In genomic region chr15:97728804-97729203, GRCm38 (mm10) we compare ENCODE assay signal across 11 mouse cellular contexts. TPM values are rescaled to one million over a fixed set of nuclear protein-coding genes. Genes with fewer than 3 reads are reported as not detected.
DNase-seq lines count a peak whose midpoint lies in the region; ATAC-seq and TF ChIP-seq lines count a peak whose summit lies in the region.
"Had no signal": no experiment of that assay in that cellular context is flagged by ENCODE, and none has a peak within 500 bp of the region (broad histone marks: within the 10 kb centered on the region; RNA-seq: fewer than 3 reads in every experiment).

No protein-coding gene starts in this region.

- TF ChIP-seq CTCF in heart, adult 2 months (IDR thresholded peaks at IDR 0.05) = no peak
- no peak for TF ChIP-seq CTCF in heart, postnatal 0 days (IDR thresholded peaks at IDR 0.05; ENCODE audit: low read depth)

- peaks cover 18% of the 10 kb centered on the region for H3K4me1 ChIP-seq in heart, adult 2 months (ENCODE audit: control insufficient read depth, insufficient read depth, low read length)
- peaks cover 10% of the 10 kb centered on the region; the same call in 1 of the 2 replicates for H3K4me1 ChIP-seq in heart, postnatal 0 days (ENCODE audit: control insufficient read depth, insufficient read depth)

- no peaks in the 10 kb centered on the region for H3K9me3 ChIP-seq in heart, postnatal 0 days (replicated peaks; ENCODE audit: control insufficient read depth, low read length)
- H3K9me3 ChIP-seq: intestine, embryonic 15.5 days had no signal

- no peaks in the 10 kb centered on the region for H3K79me2 ChIP-seq in heart, adult 2 months (replicated peaks; ENCODE audit: control insufficient read depth, insufficient read depth, low read length)

- no peak for TF ChIP-seq EP300 in heart, adult 2 months (IDR thresholded peaks at IDR 0.05; ENCODE audit: insufficient read depth, low read depth, low read length)
- TF ChIP-seq EP300 in heart, postnatal 0 days (IDR thresholded peaks at IDR 0.05; ENCODE audit: low read depth) = no peak

- DNase-seq in heart, adult 2 months = peak; percentile 42 to 50
- DNase-seq in heart, postnatal 10 days = no peak
- DNase-seq in right cerebral cortex, adult 18-20 months = peak; percentile 64
- DNase-seq in right cerebral cortex, postnatal 4 days = no peak
- no peak for DNase-seq in heart, postnatal 0 days (ENCODE audit: low spot score)
- DNase-seq in layer of hippocampus, adult 8-10 months (ENCODE audit: low spot score in 2 of 2) = peak; percentile 53 to 74
- DNase-seq: left cerebral cortex, postnatal 4 days; lung, adult 18-20 months had no signal

- intact Hi-C loops in heart, adult 2 months (cut with DNase I) = no loop called here
- intact Hi-C loops in heart, postnatal 10 days (cut with DNase I) = loop anchor here (2.0 kb wide), 1 partner anchor 14 kb away; no protein-coding TSS in a partner anchor

- ATAC-seq in heart, postnatal 0 days (ENCODE audit: insufficient read depth, low read depth) = no peak
- ATAC-seq in granulocyte monocyte progenitor cell, adult 5-6 weeks (replicated peaks; ENCODE audit: poor library complexity, severe bottlenecking) = no peak
- ATAC-seq: intestine, embryonic 15.5 days had no signal

- 25% methylated on average over 7 of the region's 7 CpGs for WGBS in heart, adult 2 months
- 59% methylated on average over 7 of the region's 7 CpGs for WGBS in heart, postnatal 0 days

- H3K9ac ChIP-seq in heart, adult 2 months (ENCODE audit: low read depth, low read length) = no peak overlapping the region
- H3K9ac ChIP-seq in heart, postnatal 0 days (replicated peaks; ENCODE audit: low read depth, low read length) = no peak overlapping the region
- H3K9ac ChIP-seq: intestine, embryonic 15.5 days had no signal

- peak overlapping the region; percentile 41; the same call in 1 of the 2 replicates for H3K27ac ChIP-seq in heart, adult 2 months
- H3K27ac ChIP-seq in heart, postnatal 0 days (ENCODE audit: low read depth) = peak overlapping the region; percentile 5; the same call in 1 of the 2 replicates
- H3K27ac ChIP-seq: intestine, embryonic 15.5 days had no signal

- no peak for TF ChIP-seq POLR2A in heart, adult 2 months (IDR thresholded peaks at IDR 0.05; ENCODE audit: insufficient read depth, low read depth, low read length)

- H3K27me3 ChIP-seq in heart, adult 2 months (ENCODE audit: control insufficient read depth, insufficient read depth, low read length) = no peaks in the 10 kb centered on the region
- H3K27me3 ChIP-seq in heart, postnatal 0 days (ENCODE audit: control insufficient read depth, insufficient read depth, low read length) = no peaks in the 10 kb centered on the region
- H3K27me3 ChIP-seq: intestine, embryonic 15.5 days had no signal

- no peaks in the 10 kb centered on the region for H3K36me3 ChIP-seq in heart, adult 2 months (ENCODE audit: control insufficient read depth, insufficient read depth, low read length)
- no peaks in the 10 kb centered on the region for H3K36me3 ChIP-seq in heart, postnatal 0 days (replicated peaks; ENCODE audit: control insufficient read depth, insufficient read depth, low read length)
- H3K36me3 ChIP-seq: G1E; intestine, embryonic 15.5 days had no signal

- H3K4me2 ChIP-seq in heart, postnatal 0 days (ENCODE audit: low read depth, low read length) = no peak overlapping the region
- H3K4me2 ChIP-seq: intestine, embryonic 15.5 days had no signal

- no peak overlapping the region for H3K4me3 ChIP-seq in heart, adult 2 months
- no peak overlapping the region for H3K4me3 ChIP-seq in heart, postnatal 0 days (ENCODE audit: low read depth, low read length)
- H3K4me3 ChIP-seq: intestine, embryonic 15.5 days had no signal

RNA-seq across cellular contexts. Expression of gene Endou, which starts 2.3 kb away (rescaled TPM):
- 1 to 10 TPM; 1.1 to 1.2 TPM for total RNA-seq in heart, adult 2 months (2021)
- polyA plus RNA-seq in heart, adult 2 months (2012; rRNA removed) = 2.4 TPM in 2 replicates
- total RNA-seq in heart, postnatal 10 days (2021) = 1 to 10 TPM; 3.8 to 4.0 TPM
- total RNA-seq in heart, postnatal 0 days (2014; rRNA removed; ENCODE audit: low replicate concordance) = 0.95 and 1.3 TPM in 2 replicates
- 5.1 and 5.6 TPM in 2 replicates for polyA plus RNA-seq in heart, postnatal 0 days (2015; fragmentation: Nextera tagmentation; extraction: Ambion mirVana)
- 1 to 10 TPM in 2 of 4 experiments, under 1 TPM in 2; 0.69 to 3.6 (median 2.2) TPM for total RNA-seq in layer of hippocampus, adult 8-10 months (2022)
- total RNA-seq in granulocyte monocyte progenitor cell, adult 5-6 weeks (2014; fragmentation: Nextera tagmentation) = 0.53 and 2.8 TPM in 2 replicates
- 1.7 and 2.2 TPM in 2 replicates for total RNA-seq in granulocyte monocyte progenitor cell, adult 5-6 weeks (2017)
- polyA plus RNA-seq: G1E had no signal

RNA-seq across cellular contexts. Expression of gene Rpap3, which starts 23.2 kb away (rescaled TPM):
- total RNA-seq in heart, adult 2 months (2021) = 10 to 100 TPM; 12.7 to 14.2 TPM
- 4.4 and 7.4 TPM in 2 replicates for polyA plus RNA-seq in heart, adult 2 months (2012; rRNA removed)
- 10 to 100 TPM; 14.1 to 15.2 TPM for total RNA-seq in heart, postnatal 10 days (2021)
- total RNA-seq in heart, postnatal 0 days (2014; rRNA removed; ENCODE audit: low replicate concordance) = 14.7 and 23.0 TPM in 2 replicates
- 18.5 and 19.5 TPM in 2 replicates for polyA plus RNA-seq in heart, postnatal 0 days (2015; fragmentation: Nextera tagmentation; extraction: Ambion mirVana)
- 10 to 100 TPM; 26.6 to 28.1 (median 27.8) TPM for total RNA-seq in layer of hippocampus, adult 8-10 months (2022)
- total RNA-seq in granulocyte monocyte progenitor cell, adult 5-6 weeks (2014; fragmentation: Nextera tagmentation) = 25.7 and 31.1 TPM in 2 replicates
- 33.2 and 46.7 TPM in 2 replicates for total RNA-seq in granulocyte monocyte progenitor cell, adult 5-6 weeks (2017)

RNA-seq across cellular contexts. Expression of gene Rapgef3, which starts 39.0 kb away (rescaled TPM):
- 10 to 100 TPM; 21.5 to 27.9 TPM for total RNA-seq in heart, adult 2 months (2021)
- 44.4 and 57.0 TPM in 2 replicates for polyA plus RNA-seq in heart, adult 2 months (2012; rRNA removed)
- total RNA-seq in heart, postnatal 10 days (2021) = 10 to 100 TPM; 29.2 to 30.7 TPM
- total RNA-seq in heart, postnatal 0 days (2014; rRNA removed; ENCODE audit: low replicate concordance) = 51.6 and 57.8 TPM in 2 replicates
- 15.5 and 17.6 TPM in 2 replicates for polyA plus RNA-seq in heart, postnatal 0 days (2015; fragmentation: Nextera tagmentation; extraction: Ambion mirVana)
- 10 to 100 TPM; 52.2 to 70.6 (median 55.7) TPM for total RNA-seq in layer of hippocampus, adult 8-10 months (2022)
- total RNA-seq in granulocyte monocyte progenitor cell, adult 5-6 weeks (2014; fragmentation: Nextera tagmentation) = 8.4 and 33.0 TPM in 2 replicates
- total RNA-seq in granulocyte monocyte progenitor cell, adult 5-6 weeks (2017) = 11.9 and 19.1 TPM in 2 replicates

RNA-seq across cellular contexts. Expression of gene Slc48a1, which starts 49.5 kb away (rescaled TPM):
- total RNA-seq in heart, adult 2 months (2021) = 10 to 100 TPM; 72.7 to 73.0 TPM
- 82.8 and 85.3 TPM in 2 replicates for polyA plus RNA-seq in heart, adult 2 months (2012; rRNA removed)
- total RNA-seq in heart, postnatal 10 days (2021) = 10 to 100 TPM; 62.0 to 71.0 TPM
- total RNA-seq in heart, postnatal 0 days (2014; rRNA removed; ENCODE audit: low replicate concordance) = 56.5 and 76.1 TPM in 2 replicates
- 90.9 and 92.1 TPM in 2 replicates for polyA plus RNA-seq in heart, postnatal 0 days (2015; fragmentation: Nextera tagmentation; extraction: Ambion mirVana)
- 100 to 1,000 TPM; 131 to 151 (median 146) TPM for total RNA-seq in layer of hippocampus, adult 8-10 months (2022)
- total RNA-seq in granulocyte monocyte progenitor cell, adult 5-6 weeks (2014; fragmentation: Nextera tagmentation) = 97.0 and 99.2 TPM in 2 replicates
- 67.6 and 71.6 TPM in 2 replicates for total RNA-seq in granulocyte monocyte progenitor cell, adult 5-6 weeks (2017)

Comparison
In these comparisons a context has a peak if more than half of its experiments do, and no peak if none do; other contexts are left out.
1. DNase-seq: peak in heart, adult 2 months (2 of 2), right cerebral cortex, adult 18-20 months (single experiment) and layer of hippocampus, adult 8-10 months (2 of 2); none in heart, postnatal 10 days (0 of 2), right cerebral cortex, postnatal 4 days (single experiment) and heart, postnatal 0 days (single experiment).